Mouse (Mus musculus) right cerebral cortex, adult 2 months (tissue): ENCODE measurements at regions not wholly inside any gene's neighbourhood (a gene's known extent, or its start where the extent isn't known, plus 50 kb on each side); places are given as distances from the start of the nearest gene placed in this dataset.

ENCODE experiments used
- DNase-seq, 2 experiments: peaks; one replicate each; pipeline ENCODE4 v3.0.0; 2021 to 2022; ENCODE audit warnings: low spot score in 2 of 2

DNA sequence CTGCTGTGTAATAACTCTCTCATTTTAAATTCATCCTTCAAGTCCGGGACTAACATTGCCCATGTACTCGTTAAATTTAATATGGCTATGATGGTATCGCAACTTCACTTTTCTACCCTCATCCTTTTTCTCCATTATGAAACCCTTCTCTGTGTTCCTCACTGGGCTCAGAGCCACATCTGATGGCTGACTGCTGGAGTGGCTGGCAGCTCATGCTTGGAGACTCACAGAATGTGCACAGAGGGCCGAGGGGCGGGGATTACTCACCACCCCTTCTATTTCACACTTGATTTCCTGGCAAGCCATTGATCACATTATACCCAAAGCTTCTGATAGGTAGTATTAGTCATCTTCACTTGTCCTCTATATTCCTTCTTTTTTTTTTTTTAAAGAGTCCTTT is 81.1 kb upstream of the Vwde start:
- no peak for DNase-seq

- no peak for DNase-seq
Measured at GRCm38 (mm10) chr6:13298171-13298570, 73.4 kb upstream of the Vwde start.

- peak in 1 of 2 experiments; percentile 47 for DNase-seq
Measured at GRCm38 (mm10) chr6:13297110-13297509, 72.3 kb upstream of the Vwde start.

GRCm38 (mm10) chr6:13296041-13296440 is 71.3 kb upstream of the Vwde start:
- no peak for DNase-seq

GRCm38 (mm10) chr6:13294393-13294792 is 69.6 kb upstream of the Vwde start:
- no peak for DNase-seq

DNA sequence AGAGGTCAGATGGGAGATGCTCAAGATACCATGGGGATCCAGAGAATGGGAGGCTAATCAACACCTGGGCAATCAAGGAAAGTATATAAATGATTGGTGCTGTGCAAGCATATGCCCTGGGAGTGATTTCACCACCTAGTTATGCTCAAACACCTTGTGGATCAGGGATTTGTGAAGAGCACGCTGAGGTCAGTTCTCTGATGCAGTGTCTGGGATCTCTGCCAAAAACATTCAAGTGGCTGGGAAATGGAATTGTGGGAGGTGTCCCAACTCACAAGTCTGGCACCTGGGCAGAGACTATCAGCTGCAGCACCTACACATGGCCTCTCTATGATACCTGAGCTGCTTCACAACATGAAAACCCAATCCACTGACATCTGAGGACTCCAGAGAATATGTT is 63.7 kb upstream of the Vwde start:
- DNase-seq = no peak

DNA sequence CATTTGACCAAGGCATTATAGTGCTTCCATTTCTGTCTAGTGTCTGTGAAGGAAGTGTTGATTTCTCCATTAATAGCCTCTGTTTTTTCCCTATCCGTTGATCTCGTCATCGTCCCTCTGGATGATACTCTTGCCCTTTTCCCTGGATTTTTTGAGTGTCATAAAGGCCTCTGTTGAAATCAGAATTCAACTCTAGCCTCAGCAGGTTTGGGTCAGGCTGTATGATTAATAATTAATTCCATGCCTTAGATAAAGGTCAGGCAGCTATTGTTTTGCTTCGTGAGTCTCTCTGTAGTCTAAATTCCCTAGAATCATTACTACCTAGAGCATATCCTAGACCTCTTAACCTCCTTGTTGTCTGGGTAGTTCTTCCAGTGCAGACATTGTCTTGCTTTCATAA is 63.0 kb upstream of the Vwde start:
- DNase-seq = no peak

GRCm38 (mm10) chr6:13286542-13287273 is 61.9 kb upstream of the Vwde start:
- DNase-seq = no peak

DNA sequence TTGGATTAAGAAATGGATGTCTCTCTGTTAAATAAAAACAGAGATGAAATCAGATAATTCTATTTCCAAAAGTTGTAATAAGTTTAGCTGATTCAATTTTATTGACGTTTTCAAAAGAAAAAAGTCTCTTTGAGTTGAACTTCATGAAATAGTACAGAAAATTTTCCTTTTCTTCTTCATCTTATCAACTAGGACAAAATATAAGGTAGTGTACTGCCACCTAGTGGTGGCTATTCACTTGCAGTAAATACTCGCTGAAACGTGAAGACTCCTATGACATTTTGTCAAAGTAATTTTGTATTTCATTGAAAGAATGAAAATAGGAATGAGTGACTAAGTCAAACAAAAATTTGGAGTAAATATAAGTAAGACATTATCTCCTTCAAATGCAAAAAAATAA is 56.1 kb upstream of the Vwde start:
- no peak for DNase-seq
